Mouse (Mus musculus) midbrain, postnatal 0 days (tissue): ENCODE measurements around the gene Chil1. TPM values are rescaled to one million over a fixed set of nuclear protein-coding genes. Genes with fewer than 3 reads are reported as not detected.

Source experiments
- ATAC-seq: fragments of 200-750 bp; cut with Nextera tagmentation; 2 replicates; pipeline ENCODE4 v1.8.0; 2017; ENCODE audit warnings: moderate number of reproducible peaks, mild to moderate bottlenecking, moderate TSS enrichment, moderate library complexity; ENCODE audit not compliant: low FRiP score
- DNase-seq: peaks from one replicate; pipeline ENCODE4 v3.0.0-alpha.2; 2015; ENCODE audit warnings: low spot score
- H3K27ac ChIP-seq: fragments of 300-500 bp; sonication (generic); 2 replicates; pipeline ENCODE4 v1.5.1; 2014; ENCODE audit warnings: low read depth, mild to moderate bottlenecking, low read length, mixed read lengths
- H3K27me3 ChIP-seq: fragments of 300-500 bp; sonication (generic); 2 replicates; pipeline ENCODE4 v1.6.1; 2014; ENCODE audit warnings: low read length, control low read depth, mixed read lengths; ENCODE audit not compliant: insufficient read depth
- H3K36me3 ChIP-seq: fragments of 300-500 bp; sonication (generic); 2 replicates; pipeline ENCODE4 v1.6.1; 2014; ENCODE audit warnings: low read length, control low read depth, mixed read lengths; ENCODE audit not compliant: insufficient read depth
- H3K4me1 ChIP-seq: fragments of 300-500 bp; sonication (generic); 2 replicates; pipeline ENCODE4 v1.6.1; 2014; ENCODE audit warnings: mild to moderate bottlenecking, control low read depth, antibody characterized with exemption, low read length, mixed read lengths; ENCODE audit not compliant: insufficient read depth
- H3K4me2 ChIP-seq: fragments of 300-500 bp; sonication (generic); 2 replicates; pipeline ENCODE4 v1.6.1; 2014; ENCODE audit warnings: low read depth, mild to moderate bottlenecking, low read length, mixed read lengths; ENCODE audit not compliant: poor library complexity, severe bottlenecking
- H3K4me3 ChIP-seq: fragments of 300-500 bp; sonication (generic); 2 replicates; pipeline ENCODE4 v1.5.1; 2014; ENCODE audit warnings: low read depth, mild to moderate bottlenecking, low read length, moderate library complexity
- H3K9ac ChIP-seq: fragments of 300-500 bp; sonication (generic); replicated peaks from 2 replicates; pipeline ENCODE4 v1.6.1; 2014; ENCODE audit warnings: mild to moderate bottlenecking, low read length, moderate library complexity, mixed read lengths; ENCODE audit not compliant: poor library complexity, severe bottlenecking
- H3K9me3 ChIP-seq: fragments of 300-500 bp; sonication (generic); 2 replicates; pipeline ENCODE4 v1.6.1; 2016; ENCODE audit warnings: low read length, control low read depth
- CTCF ChIP-seq: IDR thresholded peaks from 2 replicates; pipeline ENCODE4 v1.5.1; 2016; ENCODE audit warnings: antibody characterized with exemption, mild to moderate bottlenecking
- WGBS: fragments of 180-500 bp; shearing (Covaris S2); extraction: QIAGEN DNeasy Blood & Tissue Kit; methylation state at CpG from one replicate; pipeline ENCODE4 v1.1.7; 2014; 5-methylcytosine and 5-hydroxymethylcytosine counted together
- polyA plus RNA-seq: library from polyadenylated mRNA; unstranded; fragments of >200 nt; fragmentation: Nextera tagmentation; extraction: Ambion mirVana; gene quantifications from 2 replicates; pipeline ENCODE4 v1.2.1, GENCODE M21; 2015
- total RNA-seq: library from RNA; depleted of rRNA; stranded (reverse); fragments of >200 nt; gene quantifications from 2 replicates; pipeline ENCODE4 v1.2.3, GENCODE M21; 2014; rRNA removed

Chil1 gene
- total RNA-seq (0.47 and 3.0 TPM in 2 replicates), polyA plus RNA-seq (3.0 and 4.3 TPM in 2 replicates)

- no peak within 1 kb of the TSS for H3K4me2 ChIP-seq
- H3K36me3 ChIP-seq = no peaks in the 10 kb centered on the region
- DNase-seq (no peak), ATAC-seq (no peak)
- no peak for TF ChIP-seq CTCF
- H3K27ac ChIP-seq = no peak within 1 kb of the TSS
- H3K9ac ChIP-seq = no peak within 1 kb of the TSS
- H3K27me3 ChIP-seq = no peaks in the 10 kb centered on the region
- no peaks in the 10 kb centered on the region for H3K9me3 ChIP-seq
- 52% methylated on average over 4 of the region's 4 CpGs for WGBS
- 0 out of 2 replicates have a peak, but pooled peaks cover 3% of the 10 kb centered on the region for H3K4me1 ChIP-seq
- H3K4me3 ChIP-seq = no peak within 1 kb of the TSS
Observed at GRCm38 (mm10) chr1:134182025-134182424, at the start of gene Chil1. TSS of gene Chil1 (plus strand) at chr1:134182176.

GRCm38 (mm10) chr1:134133316-134133715 lies 48.7 kb upstream of the Chil1 start:
- Histone ChIP-seq H3K9me3 (no peaks in the 10 kb centered on the region), H3K9ac (no peak overlapping the region), H3K27ac (no peak overlapping the region), H3K27me3 (no peaks in the 10 kb centered on the region), H3K4me3 (no peak overlapping the region), H3K36me3 (no peaks in the 10 kb centered on the region), H3K4me2 (no peak overlapping the region), H3K4me1 (no peaks in the 10 kb centered on the region)
- DNase-seq = no peak
- no peak for TF ChIP-seq CTCF
- 59% methylated on average over 11 of the region's 11 CpGs for WGBS
- ATAC-seq = no peak

GRCm38 (mm10) chr1:134136351-134136750 lies 45.6 kb upstream of the Chil1 start:
- H3K9me3 ChIP-seq = no peaks in the 10 kb centered on the region
- no peak overlapping the region for H3K9ac ChIP-seq
- TF ChIP-seq CTCF = no peak
- H3K36me3 ChIP-seq = no peaks in the 10 kb centered on the region
- ATAC-seq (no peak), DNase-seq (no peak)
- H3K4me3 ChIP-seq = no peak overlapping the region
- H3K4me1 ChIP-seq = no peaks in the 10 kb centered on the region
- WGBS = 68% methylated on average over 3 of the region's 3 CpGs
- H3K27me3 ChIP-seq = no peaks in the 10 kb centered on the region
- H3K27ac ChIP-seq = no peak overlapping the region
- H3K4me2 ChIP-seq = no peak overlapping the region

- H3K4me3 ChIP-seq = no peak overlapping the region
- DNase-seq (no peak), ATAC-seq (no peak)
- H3K4me2 ChIP-seq = no peak overlapping the region
- no peak overlapping the region for H3K9ac ChIP-seq
- WGBS = 92% methylated on average over 9 of the region's 9 CpGs
- H3K27ac ChIP-seq = no peak overlapping the region
- H3K36me3 ChIP-seq = no peaks in the 10 kb centered on the region
- H3K9me3 ChIP-seq = no peaks in the 10 kb centered on the region
- H3K27me3 ChIP-seq = no peaks in the 10 kb centered on the region
- H3K4me1 ChIP-seq = peaks cover 9% of the 10 kb centered on the region; the same call in 1 of the 2 replicates
- no peak for TF ChIP-seq CTCF
Observed at GRCm38 (mm10) chr1:134138424-134138823, 43.6 kb upstream of the Chil1 start.

GRCm38 (mm10) chr1:134142363-134142794 lies 39.6 kb upstream of the Chil1 start:
- no peak for TF ChIP-seq CTCF
- no peaks in the 10 kb centered on the region for H3K27me3 ChIP-seq
- no peak for ATAC-seq
- H3K36me3 ChIP-seq = no peaks in the 10 kb centered on the region
- H3K9ac ChIP-seq = no peak overlapping the region
- 32% methylated on average over 4 of the region's 4 CpGs for WGBS
- no peaks in the 10 kb centered on the region for H3K9me3 ChIP-seq
- H3K4me2 ChIP-seq = no peak overlapping the region
- H3K27ac ChIP-seq = no peak overlapping the region
- DNase-seq = peak; percentile 54
- H3K4me1 ChIP-seq = peaks cover 9% of the 10 kb centered on the region; the same call in 1 of the 2 replicates
- H3K4me3 ChIP-seq = no peak overlapping the region

GRCm38 (mm10) chr1:134146066-134146465 lies 35.9 kb upstream of the Chil1 start:
- H3K27me3 ChIP-seq = no peaks in the 10 kb centered on the region; the same call in 1 of the 2 replicates
- no peak overlapping the region for H3K27ac ChIP-seq
- 81% methylated on average over 8 of the region's 8 CpGs for WGBS
- H3K9ac ChIP-seq = no peak overlapping the region
- no peak overlapping the region for H3K4me3 ChIP-seq
- H3K4me2 ChIP-seq = no peak overlapping the region
- ATAC-seq (no peak), DNase-seq (peak; percentile 21)
- no peaks in the 10 kb centered on the region for H3K36me3 ChIP-seq
- peaks cover 9% of the 10 kb centered on the region; the same call in 1 of the 2 replicates for H3K4me1 ChIP-seq
- no peak for TF ChIP-seq CTCF
- no peaks in the 10 kb centered on the region for H3K9me3 ChIP-seq
